Mouse (Mus musculus): ENCODE data around the gene Dlg5.

DNA sequence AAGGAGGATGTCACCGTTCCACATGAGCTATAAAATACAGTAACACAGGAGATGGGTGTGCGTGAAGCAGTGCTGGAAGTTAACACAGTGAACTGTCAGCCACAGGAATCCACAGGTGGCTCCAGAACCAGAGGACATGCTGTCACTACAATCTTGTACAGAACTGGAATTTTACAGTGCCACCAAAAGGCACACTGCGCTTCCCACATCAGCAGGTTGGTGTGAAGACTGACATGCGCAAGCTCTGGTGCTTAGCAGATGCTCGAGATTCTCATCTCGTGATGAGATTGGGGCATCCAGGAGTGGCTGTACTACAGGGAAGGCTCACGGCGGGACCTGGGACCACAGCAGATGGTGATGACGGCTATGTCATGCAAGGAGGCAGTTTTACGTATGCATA is 82.9 kb downstream of the Dlg5 start:
- TF ChIP-seq CTCF (IDR thresholded peaks at IDR 0.05; ENCODE audit: insufficient read depth, low read length) (no peak), POLR2A (IDR thresholded peaks at IDR 0.05; ENCODE audit: borderline replicate concordance, extremely low read depth, low read depth, low read length) (no peak)

All from lung, adult 2 months (tissue).